Comparison of ENCODE assay signal across 7 mouse cellular contexts in the genomic region with DNA sequence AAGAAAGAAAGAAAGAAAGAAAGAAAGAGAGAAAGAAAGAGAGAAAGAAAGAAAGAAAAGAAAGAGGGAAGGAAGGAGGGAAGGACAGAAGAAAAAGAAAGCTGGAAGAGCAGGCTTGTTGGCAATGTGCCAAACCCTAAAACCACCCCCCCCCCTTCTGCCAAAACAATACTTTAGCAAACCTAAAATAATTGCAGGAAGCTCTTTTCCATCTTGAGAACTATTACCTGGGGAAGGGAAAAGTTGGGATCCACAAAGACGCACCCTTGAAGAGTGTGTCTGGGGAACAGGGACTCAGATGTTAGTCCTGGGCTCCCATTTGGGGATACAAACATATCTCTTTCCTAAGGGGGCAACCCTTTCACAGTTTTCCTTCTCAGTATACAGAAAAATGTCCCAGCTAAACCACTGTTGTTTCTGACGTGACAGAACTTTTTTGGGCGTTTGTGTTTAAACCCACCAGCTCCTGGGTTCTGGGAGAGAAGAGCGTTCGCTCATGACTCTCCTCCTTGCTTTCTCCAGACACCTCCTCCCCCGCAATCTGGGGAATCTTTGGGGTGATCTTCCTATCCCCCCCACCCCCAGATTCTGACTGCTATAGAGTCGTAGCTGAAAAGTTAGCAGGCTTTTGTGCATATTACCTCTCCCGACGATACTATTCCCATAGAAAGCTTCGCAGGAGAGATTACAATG. TPM values are rescaled to one million over a fixed set of nuclear protein-coding genes. Genes with fewer than 3 reads are reported as not detected.
DNase-seq lines count a peak whose midpoint lies in the region; ATAC-seq and TF ChIP-seq lines count a peak whose summit lies in the region.

No protein-coding gene starts in this region.

- H3K27me3 ChIP-seq in embryonic facial prominence, embryonic 13.5 days, result no peaks in the 10 kb centered on the region
- peaks cover 25% of the 10 kb centered on the region; the same call in 1 of the 2 replicates for H3K27me3 ChIP-seq in hindbrain, embryonic 14.5 days (ENCODE audit: control insufficient read depth, insufficient read depth, low read length)
- no peaks in the 10 kb centered on the region for H3K27me3 ChIP-seq in lung, postnatal 0 days (replicated peaks; ENCODE audit: insufficient read depth, low read length)

- H3K4me1 ChIP-seq in embryonic facial prominence, embryonic 13.5 days, result peaks cover 28% of the 10 kb centered on the region
- 0 out of 2 replicates have a peak, but pooled peaks cover 3% of the 10 kb centered on the region for H3K4me1 ChIP-seq in hindbrain, embryonic 14.5 days (replicated peaks; ENCODE audit: control insufficient read depth, insufficient read depth, low read length)
- H3K4me1 ChIP-seq in lung, postnatal 0 days (ENCODE audit: insufficient read depth, low read depth, low read length), result peaks cover 3% of the 10 kb centered on the region; the same call in 1 of the 2 replicates

- peak overlapping the region; percentile 99 for H3K9ac ChIP-seq in embryonic facial prominence, embryonic 13.5 days
- H3K9ac ChIP-seq in hindbrain, embryonic 14.5 days, result peak overlapping the region; percentile 93
- H3K9ac ChIP-seq in lung, postnatal 0 days (replicated peaks; ENCODE audit: low read depth), result peak overlapping the region; percentile 95

- DNase-seq in right cerebral cortex, adult 18-20 months, result peak; percentile 25
- no peak for DNase-seq in right cerebral cortex, postnatal 14 days
- DNase-seq in hindbrain, embryonic 14.5 days (ENCODE audit: low spot score), result no peak
- DNase-seq in lung, postnatal 0 days (ENCODE audit: low spot score), result peak; percentile 56
- no peak for DNase-seq in gastrocnemius, adult 18-20 months (ENCODE audit: low spot score)
- no peak for DNase-seq in urinary bladder, adult 2 months (ENCODE audit: low spot score)

- H3K4me3 ChIP-seq in embryonic facial prominence, embryonic 13.5 days, result peak overlapping the region; percentile 82
- peak overlapping the region; percentile 88 for H3K4me3 ChIP-seq in hindbrain, embryonic 14.5 days (replicated peaks; ENCODE audit: low read length)
- H3K4me3 ChIP-seq in lung, postnatal 0 days (ENCODE audit: low read depth, low read length), result peak overlapping the region; percentile 90

- no peak for TF ChIP-seq CTCF in lung, postnatal 0 days (IDR thresholded peaks at IDR 0.05)

- no peak for ATAC-seq in embryonic facial prominence, embryonic 13.5 days (ENCODE audit: insufficient number of reproducible peaks, insufficient read depth, low FRiP score, low TSS enrichment, low read depth)
- no peak for ATAC-seq in hindbrain, embryonic 14.5 days (ENCODE audit: low FRiP score)
- no peak for ATAC-seq in lung, postnatal 0 days

- peak overlapping the region; percentile 79 for H3K4me2 ChIP-seq in embryonic facial prominence, embryonic 13.5 days
- H3K4me2 ChIP-seq in hindbrain, embryonic 14.5 days (replicated peaks), result peak overlapping the region; percentile 92
- H3K4me2 ChIP-seq in lung, postnatal 0 days (replicated peaks; ENCODE audit: low read depth, low read length), result peak overlapping the region; percentile 83

- peak overlapping the region; percentile 96 for H3K27ac ChIP-seq in embryonic facial prominence, embryonic 13.5 days
- peak overlapping the region; percentile 92 for H3K27ac ChIP-seq in hindbrain, embryonic 14.5 days
- peak overlapping the region; percentile 96 for H3K27ac ChIP-seq in lung, postnatal 0 days (ENCODE audit: low read length)

- no peak for TF ChIP-seq EP300 in lung, postnatal 0 days (IDR thresholded peaks at IDR 0.05)

- WGBS in embryonic facial prominence, embryonic 13.5 days, result 0% methylated on average over 10 of the region's 10 CpGs
- under 1% methylated on average over 10 of the region's 10 CpGs for WGBS in hindbrain, embryonic 14.5 days
- WGBS in lung, postnatal 0 days, result under 1% methylated on average over 10 of the region's 10 CpGs

- H3K9me3 ChIP-seq in embryonic facial prominence, embryonic 13.5 days, result no peaks in the 10 kb centered on the region
- no peaks in the 10 kb centered on the region for H3K9me3 ChIP-seq in hindbrain, embryonic 14.5 days (ENCODE audit: control insufficient read depth, low read length)
- H3K9me3 ChIP-seq in lung, postnatal 0 days (ENCODE audit: low read length), result no peaks in the 10 kb centered on the region

- no peaks in the 10 kb centered on the region for H3K36me3 ChIP-seq in embryonic facial prominence, embryonic 13.5 days
- no peaks in the 10 kb centered on the region for H3K36me3 ChIP-seq in hindbrain, embryonic 14.5 days (replicated peaks; ENCODE audit: control insufficient read depth, insufficient read depth)
- no peaks in the 10 kb centered on the region for H3K36me3 ChIP-seq in lung, postnatal 0 days (ENCODE audit: insufficient read depth, low read length)

RNA-seq across cellular contexts. Expression of gene E130114P18Rik, which starts 1.3 kb away (rescaled TPM):
- 5.0 and 7.5 TPM in 2 replicates for polyA plus RNA-seq in embryonic facial prominence, embryonic 13.5 days (2015; fragmentation: Nextera tagmentation; extraction: Ambion mirVana)
- 26.3 and 28.0 TPM in 2 replicates for polyA plus RNA-seq in hindbrain, embryonic 14.5 days (2014; fragmentation: Nextera tagmentation; extraction: Ambion mirVana)
- 0.36 and 0.76 TPM in 2 replicates for polyA plus RNA-seq in lung, postnatal 0 days (2015; fragmentation: Nextera tagmentation; extraction: Ambion mirVana)
- total RNA-seq in gastrocnemius, adult 18-20 months (2021), result under 1 TPM in 1 of 2 experiments, not detected in 1; 0.21 TPM
- polyA plus RNA-seq in urinary bladder, adult 2 months (2012; rRNA removed), result 0.22 and 0.72 TPM in 2 replicates

RNA-seq across cellular contexts. Expression of gene Nfia, which starts 4.0 kb away (rescaled TPM):
- 59.9 and 71.0 TPM in 2 replicates for polyA plus RNA-seq in embryonic facial prominence, embryonic 13.5 days (2015; fragmentation: Nextera tagmentation; extraction: Ambion mirVana)
- 47.8 and 49.2 TPM in 2 replicates for polyA plus RNA-seq in hindbrain, embryonic 14.5 days (2014; fragmentation: Nextera tagmentation; extraction: Ambion mirVana)
- polyA plus RNA-seq in lung, postnatal 0 days (2015; fragmentation: Nextera tagmentation; extraction: Ambion mirVana), result 40.5 and 45.4 TPM in 2 replicates
- 10 to 100 TPM; 56.3 to 56.9 TPM for total RNA-seq in gastrocnemius, adult 18-20 months (2021)
- 19.6 and 36.7 TPM in 2 replicates for polyA plus RNA-seq in urinary bladder, adult 2 months (2012; rRNA removed)

Comparison
In these comparisons a context has a peak if more than half of its experiments do, and no peak if none do; other contexts are left out.
1. DNase-seq: peak in right cerebral cortex, adult 18-20 months (single experiment) and lung, postnatal 0 days (single experiment); none in right cerebral cortex, postnatal 14 days (single experiment), hindbrain, embryonic 14.5 days (single experiment), gastrocnemius, adult 18-20 months (single experiment) and urinary bladder, adult 2 months (single experiment).
2. Peak in every context shown above with its lines, with median percentiles within 50 percentile points of each other: H3K27ac ChIP-seq, H3K4me2 ChIP-seq, H3K4me3 ChIP-seq and H3K9ac ChIP-seq.